Mouse (Mus musculus) hindbrain, embryonic 13.5 days (tissue): ENCODE results near the gene Larp6. TPM values are rescaled to one million over a fixed set of nuclear protein-coding genes. Genes with fewer than 3 reads are reported as not detected.

Source experiments
- ATAC-seq: fragments of 200-750 bp; cut with Nextera tagmentation; 2 replicates; pipeline ENCODE4 v1.8.0; 2017; ENCODE audit warnings: moderate TSS enrichment; ENCODE audit not compliant: low FRiP score
- H3K27ac ChIP-seq: fragments of 300-500 bp; sonication (generic); 2 replicates; pipeline ENCODE4 v1.5.1; 2015; ENCODE audit warnings: inconsistent platforms, mild to moderate bottlenecking, moderate library complexity
- H3K27me3 ChIP-seq: fragments of 300-500 bp; sonication (generic); 2 replicates; pipeline ENCODE4 v1.6.1; 2015; ENCODE audit warnings: mild to moderate bottlenecking, inconsistent platforms
- H3K36me3 ChIP-seq: fragments of 300-500 bp; sonication (generic); 2 replicates; pipeline ENCODE4 v1.6.1; 2015; ENCODE audit warnings: mild to moderate bottlenecking, inconsistent platforms
- H3K4me1 ChIP-seq: fragments of 300-500 bp; sonication (generic); replicated peaks from 2 replicates; pipeline ENCODE4 v1.6.1; 2015; ENCODE audit warnings: inconsistent platforms
- H3K4me2 ChIP-seq: fragments of 300-500 bp; sonication (generic); 2 replicates; pipeline ENCODE4 v1.6.1; 2015; ENCODE audit warnings: inconsistent platforms, mild to moderate bottlenecking, moderate library complexity
- H3K4me3 ChIP-seq: fragments of 300-500 bp; sonication (generic); 2 replicates; pipeline ENCODE4 v1.5.1; 2015; ENCODE audit warnings: mild to moderate bottlenecking, inconsistent platforms
- H3K9ac ChIP-seq: fragments of 300-500 bp; sonication (generic); 2 replicates; pipeline ENCODE4 v1.6.1; 2015; ENCODE audit warnings: mild to moderate bottlenecking, inconsistent platforms
- H3K9me3 ChIP-seq: fragments of 300-500 bp; sonication (generic); 2 replicates; pipeline ENCODE4 v1.6.1; 2016; ENCODE audit warnings: inconsistent platforms
- WGBS: fragments of 180-500 bp; shearing (Covaris S2); methylation state at CpG from one replicate; pipeline ENCODE4 v1.1.7; 2015; 5-methylcytosine and 5-hydroxymethylcytosine counted together
- polyA plus RNA-seq: library from polyadenylated mRNA; unstranded; fragments of >200 nt; fragmentation: Nextera tagmentation; extraction: Ambion mirVana; gene quantifications from 2 replicates; pipeline ENCODE4 v1.2.1, GENCODE M21; 2015

Larp6 gene
- polyA plus RNA-seq, 1 experiment from 2014 or later = 10.3 TPM

DNA sequence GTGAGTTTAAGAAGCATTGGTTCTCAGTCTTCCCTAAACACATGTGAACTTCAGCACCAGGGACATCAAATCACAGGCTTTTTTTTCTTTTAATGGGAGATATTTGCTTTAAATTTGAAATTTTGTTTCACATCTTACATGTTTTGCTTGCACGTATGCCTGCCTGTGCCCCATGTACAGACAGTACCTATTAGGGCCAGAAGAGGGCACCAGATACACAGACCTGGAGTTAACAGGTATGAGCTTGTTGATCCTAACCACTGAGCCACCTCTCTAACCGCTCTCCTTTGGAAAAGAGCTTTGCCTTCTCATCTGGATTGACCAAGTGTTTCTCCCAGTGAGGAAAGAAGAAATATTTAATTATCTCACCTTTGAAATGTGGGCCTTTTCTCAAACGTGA lies 5.5 kb downstream of the Larp6 start:
- no peak for ATAC-seq
- WGBS = 65% methylated on average over 3 of the region's 3 CpGs
- Histone ChIP-seq H3K36me3 (no peaks in the 10 kb centered on the region), H3K9me3 (no peaks in the 10 kb centered on the region), H3K4me3 (no peak overlapping the region), H3K4me1 (peaks cover 21% of the 10 kb centered on the region), H3K9ac (no peak overlapping the region), H3K4me2 (no peak overlapping the region), H3K27me3 (peaks cover 9% of the 10 kb centered on the region; the same call in 1 of the 2 replicates), H3K27ac (no peak overlapping the region)

DNA sequence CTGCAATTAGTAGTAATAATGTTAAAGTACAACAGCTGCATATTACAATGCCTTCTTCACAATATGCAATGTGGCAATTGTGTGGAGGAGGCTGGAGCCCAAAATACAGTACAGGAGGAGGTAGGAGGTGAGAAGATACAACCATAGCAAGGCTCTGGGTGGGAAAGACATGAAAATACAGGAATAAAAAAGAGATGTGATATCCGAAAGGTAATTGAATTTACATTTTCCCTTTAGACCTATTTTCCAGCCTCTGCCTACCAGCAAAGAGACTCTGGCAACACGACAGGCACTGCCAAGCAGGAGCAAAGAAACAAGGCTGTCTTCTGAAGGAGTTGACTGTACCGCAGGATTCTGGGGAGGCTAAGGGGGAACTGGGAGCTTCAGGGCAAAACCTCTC lies 6.9 kb downstream of the Larp6 start:
- WGBS = 91% methylated on average over 3 of the region's 3 CpGs
- Histone ChIP-seq H3K9ac (no peak overlapping the region), H3K4me3 (no peak overlapping the region), H3K4me2 (no peak overlapping the region), H3K36me3 (peaks cover 7% of the 10 kb centered on the region), H3K9me3 (no peaks in the 10 kb centered on the region), H3K27ac (no peak overlapping the region), H3K27me3 (peaks cover 5% of the 10 kb centered on the region; the same call in 1 of the 2 replicates), H3K4me1 (peaks cover 6% of the 10 kb centered on the region)
- no peak for ATAC-seq

DNA sequence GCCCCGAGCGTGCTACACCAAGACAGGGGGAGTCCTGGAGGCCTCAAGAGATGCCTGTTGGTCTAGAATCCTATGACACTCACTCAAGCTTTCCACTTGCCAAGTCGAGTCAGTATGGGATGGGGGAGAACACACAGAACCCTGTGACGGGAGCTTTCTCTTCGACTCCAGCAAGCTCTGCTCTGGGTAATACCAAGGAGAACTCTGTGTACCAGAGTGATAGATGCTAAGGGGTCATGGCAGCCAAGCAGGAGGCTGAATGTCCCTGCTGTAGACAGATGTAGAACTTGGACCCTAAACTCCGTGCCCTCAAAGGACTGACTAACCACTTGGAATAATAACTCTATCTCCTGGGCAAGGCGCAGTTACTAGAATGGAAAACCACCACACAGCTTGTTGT lies 12.2 kb downstream of the Larp6 start:
- 93% methylated on average over 7 of the region's 7 CpGs for WGBS
- no peaks in the 10 kb centered on the region for H3K27me3 ChIP-seq

DNA sequence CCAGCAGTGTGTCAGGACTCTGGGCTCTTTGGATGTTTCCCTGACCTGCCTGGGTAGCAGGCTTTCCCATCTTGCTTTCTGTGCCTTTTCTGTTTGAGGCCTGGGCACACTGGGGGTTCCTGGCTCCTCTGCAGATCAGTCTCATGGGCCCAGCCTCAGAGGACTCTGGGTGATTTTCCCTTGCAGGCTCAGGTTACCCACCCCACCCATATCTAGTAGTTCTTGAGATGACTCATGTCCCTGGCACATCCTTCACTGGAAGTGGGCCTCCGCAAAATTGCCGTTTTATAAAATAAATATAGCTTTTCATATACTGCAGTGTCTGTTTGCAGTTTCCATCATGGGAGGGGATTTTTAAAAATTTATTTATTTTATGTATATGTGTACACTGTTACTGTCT lies 21.5 kb downstream of the Larp6 start:
- 92% methylated on average over 2 of the region's 2 CpGs for WGBS

More for the DNA sequence above, 12.2 kb downstream of the Larp6 start:
- peaks cover 20% of the 10 kb centered on the region for H3K36me3 ChIP-seq
- ATAC-seq = no peak
- H3K4me2 ChIP-seq = no peak overlapping the region
- no peaks in the 10 kb centered on the region for H3K4me1 ChIP-seq
- no peaks in the 10 kb centered on the region for H3K9me3 ChIP-seq
- H3K27ac ChIP-seq = no peak overlapping the region
- H3K4me3 ChIP-seq = no peak overlapping the region
- no peak overlapping the region for H3K9ac ChIP-seq

DNA sequence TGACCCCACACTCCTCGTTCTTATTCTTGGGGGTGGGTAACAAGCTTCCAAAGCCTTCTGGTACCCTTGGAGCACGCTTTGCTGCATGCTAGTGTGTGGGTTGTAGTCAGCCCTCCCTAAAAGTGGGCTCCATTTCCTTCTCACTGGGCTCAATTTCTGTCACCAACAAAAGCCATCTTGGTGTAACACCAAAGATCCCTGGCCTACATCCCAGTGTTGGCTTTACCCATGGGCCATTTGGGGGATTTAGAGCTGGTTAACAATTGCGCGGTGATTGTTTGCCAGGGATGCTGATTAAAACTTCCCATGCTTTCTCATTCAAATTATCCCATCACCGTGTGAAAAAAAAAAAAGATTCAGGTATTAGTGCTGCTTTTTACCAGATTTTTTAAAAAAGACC lies 26.3 kb downstream of the Larp6 start:
- H3K4me1 ChIP-seq = peaks cover 11% of the 10 kb centered on the region; the same call in 1 of the 2 replicates
- H3K27ac ChIP-seq = no peak overlapping the region
- H3K27me3 ChIP-seq = no peaks in the 10 kb centered on the region
- 91% methylated on average over 5 of the region's 5 CpGs for WGBS
- no peak overlapping the region for H3K9ac ChIP-seq
- H3K36me3 ChIP-seq = peaks cover 18% of the 10 kb centered on the region
- no peak overlapping the region for H3K4me2 ChIP-seq
- H3K4me3 ChIP-seq = no peak overlapping the region
- H3K9me3 ChIP-seq = no peaks in the 10 kb centered on the region
- ATAC-seq = no peak

More for the DNA sequence above, 21.5 kb downstream of the Larp6 start:
- Histone ChIP-seq H3K9ac (no peak overlapping the region), H3K4me1 (no peaks in the 10 kb centered on the region), H3K9me3 (no peaks in the 10 kb centered on the region), H3K36me3 (peaks cover 21% of the 10 kb centered on the region), H3K4me2 (no peak overlapping the region), H3K4me3 (no peak overlapping the region), H3K27me3 (no peaks in the 10 kb centered on the region), H3K27ac (no peak overlapping the region)
- ATAC-seq = no peak

DNA sequence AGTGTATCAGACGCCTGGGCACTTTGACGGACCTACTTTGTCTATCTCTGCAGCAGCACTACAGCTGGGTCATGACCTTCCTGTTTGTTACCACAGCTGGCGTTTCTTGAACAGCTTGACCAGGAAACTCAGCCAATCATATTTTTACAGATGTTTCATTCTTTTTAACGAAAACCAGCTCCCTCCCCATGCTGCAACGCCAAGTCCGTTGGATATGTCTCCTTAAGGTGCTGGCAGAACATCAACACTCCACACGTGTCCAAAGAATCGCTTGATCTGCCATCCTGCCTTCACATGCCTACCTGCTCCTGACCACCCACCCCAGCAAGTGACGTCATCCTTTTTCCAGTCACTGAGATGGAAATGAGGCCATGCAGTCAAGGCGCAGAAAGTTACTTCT lies 28.6 kb downstream of the Larp6 start:
- ATAC-seq = no peak
- peaks cover 11% of the 10 kb centered on the region; the same call in 1 of the 2 replicates for H3K4me1 ChIP-seq
- 76% methylated on average over 10 of the region's 10 CpGs for WGBS
- H3K27me3 ChIP-seq = no peaks in the 10 kb centered on the region
- H3K4me2 ChIP-seq = no peak overlapping the region
- no peak overlapping the region for H3K4me3 ChIP-seq
- H3K9me3 ChIP-seq = no peaks in the 10 kb centered on the region
- H3K36me3 ChIP-seq = peaks cover 18% of the 10 kb centered on the region
- H3K9ac ChIP-seq = no peak overlapping the region
- no peak overlapping the region for H3K27ac ChIP-seq

DNA sequence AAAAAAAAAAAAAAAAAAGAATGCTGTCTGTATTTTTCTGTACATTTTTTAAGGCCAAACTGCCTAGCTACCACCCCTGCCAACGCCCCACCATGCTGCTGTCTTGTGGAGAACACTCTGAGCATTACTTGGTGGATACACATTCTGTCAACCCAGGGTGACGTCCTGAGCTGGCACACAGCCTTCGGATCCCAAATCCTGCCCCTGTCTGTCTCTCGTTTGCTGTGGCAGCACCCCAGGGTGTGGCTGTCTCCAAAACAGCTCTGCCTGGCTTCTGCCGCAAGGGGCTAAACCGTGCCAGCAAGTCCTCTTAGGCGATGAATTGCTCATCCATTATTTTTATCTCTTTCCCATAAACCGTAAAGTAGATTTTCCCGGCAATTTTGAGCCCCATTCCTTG lies 29.7 kb downstream of the Larp6 start:
- no peak overlapping the region for H3K4me2 ChIP-seq
- ATAC-seq = no peak
- WGBS = 74% methylated on average over 9 of the region's 9 CpGs

DNA sequence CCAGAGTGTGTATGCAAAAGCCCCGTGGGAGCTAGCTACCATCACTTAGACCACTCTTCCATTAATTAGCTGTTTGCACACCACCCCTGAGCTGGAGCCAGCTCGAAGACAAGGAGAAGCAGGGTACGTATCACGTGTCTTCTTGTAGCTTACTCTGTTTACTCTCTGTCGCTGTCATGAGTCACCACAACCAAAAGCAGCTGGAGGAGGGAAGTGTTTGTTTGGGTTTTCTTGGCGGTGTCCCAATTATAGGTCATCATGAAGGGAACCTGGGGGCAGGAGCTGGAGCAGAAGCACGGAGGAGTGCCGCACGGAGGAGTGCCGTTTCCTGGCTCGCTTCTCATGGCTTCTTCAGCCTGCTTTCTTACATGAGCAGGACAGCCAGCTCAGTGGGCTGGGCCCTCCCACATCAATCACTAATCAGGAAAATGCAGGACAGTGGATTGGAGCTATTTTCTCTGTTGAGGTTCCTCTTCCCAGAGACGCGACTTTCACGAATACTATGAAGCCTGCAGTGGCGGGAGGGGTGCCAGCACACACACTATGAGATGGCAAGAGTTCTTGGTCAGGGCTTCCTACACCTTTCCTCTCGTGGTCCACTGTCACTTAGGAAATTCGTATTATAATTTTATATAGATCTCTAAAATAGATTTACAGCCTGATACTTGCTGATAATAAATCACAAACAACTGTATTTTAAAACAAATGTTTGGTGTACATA lies 30.6 kb downstream of the Larp6 start:
- ATAC-seq = no peak
- no peak overlapping the region for H3K27ac ChIP-seq
- H3K4me3 ChIP-seq = no peak overlapping the region
- peaks cover 11% of the 10 kb centered on the region; the same call in 1 of the 2 replicates for H3K4me1 ChIP-seq
- no peak overlapping the region for H3K9ac ChIP-seq
- H3K4me2 ChIP-seq = no peak overlapping the region; the same call in 1 of the 2 replicates
- H3K27me3 ChIP-seq = no peaks in the 10 kb centered on the region
- peaks cover 3% of the 10 kb centered on the region; the same call in 1 of the 2 replicates for H3K36me3 ChIP-seq
- WGBS = 71% methylated on average over 17 of the region's 17 CpGs
- H3K9me3 ChIP-seq = no peaks in the 10 kb centered on the region

More for the DNA sequence above, 29.7 kb downstream of the Larp6 start:
- Histone ChIP-seq H3K36me3 (peaks cover 12% of the 10 kb centered on the region), H3K4me1 (peaks cover 11% of the 10 kb centered on the region; the same call in 1 of the 2 replicates), H3K27me3 (no peaks in the 10 kb centered on the region), H3K4me3 (no peak overlapping the region), H3K9ac (no peak overlapping the region), H3K27ac (no peak overlapping the region), H3K9me3 (no peaks in the 10 kb centered on the region)

DNA sequence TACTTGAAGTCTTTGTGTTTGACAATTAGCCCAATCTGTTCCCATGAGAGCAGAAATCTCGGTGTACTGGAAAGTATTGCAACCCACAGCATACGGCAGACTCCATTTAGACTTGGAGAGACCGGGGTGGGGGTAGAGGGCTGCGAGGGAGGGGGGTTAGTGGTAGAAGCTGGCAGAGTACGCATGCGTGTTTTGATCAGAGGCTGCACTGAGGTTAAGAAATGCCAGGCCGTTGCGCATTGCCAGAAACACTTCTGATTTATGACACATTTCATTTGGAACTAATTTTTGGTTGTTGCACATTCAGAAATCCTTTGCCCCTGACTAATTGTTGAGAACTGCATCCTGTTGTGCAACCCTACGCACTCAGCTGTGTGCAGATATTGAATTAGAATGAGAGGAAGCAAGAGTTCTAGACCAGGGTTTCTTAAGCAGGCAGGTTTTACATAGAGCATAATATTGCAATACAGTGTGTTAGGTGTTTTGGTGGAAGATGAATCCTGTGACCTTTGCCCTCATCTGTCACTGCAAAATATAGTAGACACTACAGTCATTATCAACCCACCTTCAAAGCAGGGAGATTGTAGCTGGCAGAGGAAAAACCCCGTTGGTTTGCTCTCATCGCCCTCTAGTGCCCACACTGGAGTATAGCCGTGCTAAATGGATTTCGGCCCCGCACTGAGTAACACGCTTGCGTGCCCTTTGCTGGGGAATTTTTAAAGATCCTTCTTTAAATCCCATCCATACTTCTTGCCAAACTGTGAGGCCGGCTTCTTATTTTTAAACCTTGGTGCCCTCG lies 31.6 kb downstream of the Larp6 start:
- Histone ChIP-seq H3K4me1 (peaks cover 11% of the 10 kb centered on the region; the same call in 1 of the 2 replicates), H3K9me3 (no peaks in the 10 kb centered on the region), H3K27ac (no peak overlapping the region), H3K27me3 (no peaks in the 10 kb centered on the region), H3K9ac (no peak overlapping the region), H3K4me2 (no peak overlapping the region), H3K36me3 (no peaks in the 10 kb centered on the region), H3K4me3 (no peak overlapping the region)
- WGBS = 51% methylated on average over 18 of the region's 18 CpGs
- no peak for ATAC-seq

DNA sequence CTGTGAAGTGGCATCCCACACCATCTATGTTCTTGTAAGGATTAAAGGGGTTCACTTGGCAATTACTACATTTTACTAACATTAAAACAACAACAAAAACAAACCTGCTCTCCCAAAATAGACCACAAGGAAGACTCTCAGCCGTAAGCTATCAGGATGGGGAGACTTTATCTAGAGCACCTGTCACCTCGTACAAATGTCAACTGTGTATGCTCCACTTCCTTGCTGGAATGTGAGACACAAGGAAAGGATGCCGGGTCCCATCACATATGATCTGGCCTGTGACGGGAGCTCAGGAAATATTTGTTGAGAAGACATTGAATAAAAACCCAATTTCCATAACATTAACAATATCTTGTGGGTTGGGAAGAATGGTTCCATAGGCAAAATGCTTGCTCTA lies 32.2 kb downstream of the Larp6 start:
- Histone ChIP-seq H3K36me3 (no peaks in the 10 kb centered on the region), H3K27me3 (no peaks in the 10 kb centered on the region), H3K4me3 (no peak overlapping the region), H3K4me1 (peaks cover 11% of the 10 kb centered on the region; the same call in 1 of the 2 replicates), H3K9ac (no peak overlapping the region), H3K27ac (no peak overlapping the region), H3K9me3 (no peaks in the 10 kb centered on the region), H3K4me2 (no peak overlapping the region)
- 69% methylated on average over 4 of the region's 4 CpGs for whole genome bisulfite sequencing
- ATAC-seq = no peak

DNA sequence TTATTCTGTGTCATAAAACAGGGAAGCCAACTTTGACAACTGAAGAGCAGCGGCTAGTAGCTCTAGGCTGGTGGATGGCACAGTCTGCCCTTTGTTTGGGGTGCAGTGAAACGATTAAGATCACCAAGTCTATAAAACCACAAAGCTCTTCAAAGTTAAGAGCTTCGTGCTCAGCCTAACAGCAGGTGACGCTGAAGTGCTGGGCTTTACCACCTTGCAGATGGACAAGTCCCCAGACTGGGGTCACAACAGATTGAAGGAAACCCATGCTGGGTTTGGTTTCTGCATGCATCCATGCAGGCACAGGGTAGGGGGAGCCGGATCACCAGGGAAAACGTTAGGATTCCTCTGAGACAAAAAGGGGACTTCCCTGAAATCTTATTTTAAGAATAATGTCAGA lies 33.8 kb downstream of the Larp6 start:
- Histone ChIP-seq H3K9ac (no peak overlapping the region), H3K4me1 (peaks cover 11% of the 10 kb centered on the region; the same call in 1 of the 2 replicates), H3K27ac (no peak overlapping the region), H3K4me3 (no peak overlapping the region), H3K9me3 (no peaks in the 10 kb centered on the region), H3K36me3 (no peaks in the 10 kb centered on the region), H3K27me3 (no peaks in the 10 kb centered on the region), H3K4me2 (no peak overlapping the region)
- ATAC-seq = no peak
- 62% methylated on average over 6 of the region's 6 CpGs for WGBS

DNA sequence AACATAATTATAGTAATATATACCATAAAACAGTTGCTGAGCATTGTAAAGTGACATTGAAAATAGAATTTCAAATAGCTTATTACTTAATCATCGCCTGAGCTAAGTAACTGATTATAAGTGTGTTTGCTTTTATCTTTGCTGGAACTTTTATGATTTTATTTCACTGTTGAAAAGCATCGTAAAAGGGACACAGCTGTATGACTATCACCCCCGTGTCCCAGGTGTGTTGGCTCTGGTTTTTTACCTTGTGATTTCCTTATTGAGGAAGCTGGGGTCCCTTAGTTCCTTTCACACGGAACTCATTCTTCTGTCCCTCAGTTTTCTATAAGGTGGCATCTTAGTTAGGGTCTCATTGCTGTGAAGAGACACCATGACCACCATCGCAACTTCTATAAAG lies 34.9 kb downstream of the Larp6 start:
- no peak overlapping the region for H3K4me3 ChIP-seq
- no peak overlapping the region for H3K4me2 ChIP-seq
- no peak for ATAC-seq
- no peaks in the 10 kb centered on the region for H3K36me3 ChIP-seq
- WGBS = 93% methylated on average over 5 of the region's 5 CpGs
- no peaks in the 10 kb centered on the region for H3K27me3 ChIP-seq
- no peaks in the 10 kb centered on the region for H3K9me3 ChIP-seq
- H3K4me1 ChIP-seq = peaks cover 9% of the 10 kb centered on the region; the same call in 1 of the 2 replicates
- H3K9ac ChIP-seq = no peak overlapping the region
- no peak overlapping the region for H3K27ac ChIP-seq
